Mouse (Mus musculus): ENCODE data around the gene Eps8. TPM values are rescaled to one million over a fixed set of nuclear protein-coding genes. Genes with fewer than 3 reads are reported as not detected.

The Eps8 gene
- polyA plus RNA-seq, 1 experiment, result 5.6 TPM

DNA sequence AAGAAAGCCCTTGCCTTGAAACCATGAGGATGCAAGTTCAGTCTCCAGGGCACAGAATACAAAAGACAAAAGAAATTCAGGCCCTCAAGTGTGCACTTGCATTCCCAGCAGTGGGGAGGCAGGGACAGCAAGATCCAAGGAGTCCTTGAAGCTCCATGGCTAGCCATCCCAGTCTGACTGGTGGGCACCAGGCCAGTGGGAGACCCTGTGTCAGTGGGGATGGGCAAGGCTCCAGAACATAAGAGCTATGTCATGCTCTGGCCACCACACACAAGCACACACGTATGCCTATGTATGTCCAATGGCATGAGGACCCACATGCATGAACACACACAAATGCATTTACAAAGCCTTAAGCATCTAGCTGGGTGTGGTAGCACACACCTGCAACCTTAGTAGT lies 13.0 kb downstream of the Eps8 start:
- DNase-seq (ENCODE audit: low read depth in 1 of 2, low spot score in 2 of 2), result no peak
- WGBS, result 81% methylated on average over 1 of the region's 1 CpGs
- no peaks in the 10 kb centered on the region for H3K27me3 ChIP-seq (ENCODE audit: control insufficient read depth, insufficient read depth, low read length)
- H3K36me3 ChIP-seq (ENCODE audit: control insufficient read depth, insufficient read depth, low read length), result no peaks in the 10 kb centered on the region
- H3K4me3 ChIP-seq (ENCODE audit: extremely low read depth, insufficient read depth, insufficient read length), result no peak overlapping the region
- no peaks in the 10 kb centered on the region; the same call in 1 of the 2 replicates for H3K4me1 ChIP-seq (ENCODE audit: control insufficient read depth, insufficient read depth, insufficient read length)
- TF ChIP-seq POLR2A (IDR thresholded peaks at IDR 0.05; ENCODE audit: low read depth, low read length), result no peak
- TF ChIP-seq CTCF (IDR thresholded peaks at IDR 0.05; ENCODE audit: extremely low read depth, insufficient read depth, insufficient read length, insufficient replicate concordance), result no peak
- H3K27ac ChIP-seq (ENCODE audit: insufficient read depth, low read length), result no peak overlapping the region

DNA sequence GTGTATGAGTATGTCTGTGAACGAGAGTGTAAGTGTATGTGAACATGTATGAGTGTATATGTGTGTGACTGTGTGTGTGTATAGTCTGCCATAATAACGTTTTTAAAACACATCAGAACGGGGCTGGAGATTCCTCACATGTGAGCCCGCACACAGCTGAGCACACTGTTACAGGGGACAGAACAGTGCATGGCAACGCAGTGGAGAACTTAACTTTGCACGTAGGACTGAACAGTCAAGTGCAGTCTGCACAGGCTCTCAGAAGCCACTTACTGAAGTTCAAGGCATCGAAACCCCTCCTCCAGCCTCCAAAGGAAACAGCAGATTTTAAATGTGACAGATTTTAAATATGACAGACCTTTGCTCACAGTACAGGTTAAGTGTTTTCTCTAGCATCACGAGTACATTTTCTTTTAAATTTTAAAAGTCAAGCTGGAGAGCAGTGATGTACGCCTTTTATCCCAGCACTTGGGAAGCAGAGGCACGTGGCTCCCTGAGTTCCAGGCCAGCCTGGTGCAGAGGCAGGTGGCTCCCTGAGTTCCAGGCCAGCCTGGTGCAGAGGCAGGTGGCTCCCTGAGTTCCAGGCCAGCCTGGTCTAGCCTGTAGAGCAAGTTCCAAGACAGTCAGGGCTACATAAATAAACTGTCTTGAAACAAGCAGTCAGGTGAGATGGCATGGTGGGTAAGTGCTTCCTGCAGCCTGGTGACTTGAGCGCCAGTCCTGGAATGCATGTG lies 15.7 kb downstream of the Eps8 start:
- DNase-seq (ENCODE audit: low read depth in 1 of 2, low spot score in 2 of 2), result no peak
- WGBS, result 86% methylated on average over 11 of the region's 11 CpGs

DNA sequence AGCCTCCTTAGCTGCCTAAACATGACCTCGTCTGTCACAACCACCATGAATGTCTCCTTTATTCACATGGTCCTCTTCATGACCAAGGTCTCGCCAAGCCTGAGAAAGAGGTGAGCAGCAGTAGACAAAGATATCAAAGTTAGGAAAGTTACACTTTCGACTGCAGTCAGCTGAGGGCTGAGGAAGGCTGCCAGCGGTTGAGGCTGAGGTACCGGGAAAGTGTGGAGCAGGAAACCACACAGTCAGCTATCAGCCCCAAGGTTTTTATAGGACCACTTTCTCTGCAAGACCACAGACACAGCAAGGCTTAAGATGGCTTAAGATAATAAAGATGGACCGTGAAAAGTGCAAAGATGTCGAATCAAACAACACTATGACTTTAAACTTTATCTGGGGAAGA lies 17.2 kb downstream of the Eps8 start:
- Histone ChIP-seq H3K4me1 (ENCODE audit: control insufficient read depth, insufficient read depth, insufficient read length) (no peaks in the 10 kb centered on the region; the same call in 1 of the 2 replicates), H3K36me3 (ENCODE audit: control insufficient read depth, insufficient read depth, low read length) (no peaks in the 10 kb centered on the region), H3K27me3 (ENCODE audit: control insufficient read depth, insufficient read depth, low read length) (no peaks in the 10 kb centered on the region), H3K27ac (ENCODE audit: insufficient read depth, low read length) (no peak overlapping the region), H3K4me3 (ENCODE audit: extremely low read depth, insufficient read depth, insufficient read length) (no peak overlapping the region)
- DNase-seq (ENCODE audit: low read depth in 1 of 2, low spot score in 2 of 2), result no peak
- WGBS, result 9% methylated on average over 7 of the region's 7 CpGs
- TF ChIP-seq CTCF (IDR thresholded peaks at IDR 0.05; ENCODE audit: extremely low read depth, insufficient read depth, insufficient read length, insufficient replicate concordance), result no peak
- TF ChIP-seq POLR2A (IDR thresholded peaks at IDR 0.05; ENCODE audit: low read depth, low read length), result no peak

More for the DNA sequence above, 15.7 kb downstream of the Eps8 start:
- Histone ChIP-seq H3K4me1 (ENCODE audit: control insufficient read depth, insufficient read depth, insufficient read length) (no peaks in the 10 kb centered on the region; the same call in 1 of the 2 replicates), H3K4me3 (ENCODE audit: extremely low read depth, insufficient read depth, insufficient read length) (no peak overlapping the region), H3K36me3 (ENCODE audit: control insufficient read depth, insufficient read depth, low read length) (no peaks in the 10 kb centered on the region), H3K27me3 (ENCODE audit: control insufficient read depth, insufficient read depth, low read length) (no peaks in the 10 kb centered on the region), H3K27ac (ENCODE audit: insufficient read depth, low read length) (no peak overlapping the region)
- no peak for TF ChIP-seq POLR2A (IDR thresholded peaks at IDR 0.05; ENCODE audit: low read depth, low read length)
- no peak for TF ChIP-seq CTCF (IDR thresholded peaks at IDR 0.05; ENCODE audit: extremely low read depth, insufficient read depth, insufficient read length, insufficient replicate concordance)

DNA sequence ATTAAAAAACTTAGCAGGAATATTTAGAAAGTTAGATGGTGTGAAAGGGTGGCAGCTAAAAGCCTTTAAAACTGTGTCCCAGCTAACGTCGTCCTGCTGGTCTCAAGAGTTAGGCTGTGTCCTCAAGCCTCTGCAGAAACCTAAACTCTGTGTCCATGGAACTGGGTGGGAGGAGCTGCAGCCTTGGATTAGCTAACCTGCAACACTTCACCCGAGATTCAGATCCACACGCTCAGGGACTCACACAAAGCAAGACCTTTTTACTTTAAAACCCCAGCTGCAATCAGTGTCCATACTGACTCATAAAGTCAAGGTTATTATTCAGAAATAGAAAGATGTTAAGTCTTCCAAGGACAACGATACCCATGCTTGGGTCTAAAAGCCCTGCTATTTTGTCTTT lies 18.5 kb downstream of the Eps8 start:
- DNase-seq (ENCODE audit: low read depth in 1 of 2, low spot score in 2 of 2), result no peak
- 84% methylated on average over 5 of the region's 5 CpGs for WGBS
- H3K27ac ChIP-seq (ENCODE audit: insufficient read depth, low read length), result no peak overlapping the region
- H3K4me1 ChIP-seq (ENCODE audit: control insufficient read depth, insufficient read depth, insufficient read length), result no peaks in the 10 kb centered on the region; the same call in 1 of the 2 replicates
- H3K36me3 ChIP-seq (ENCODE audit: control insufficient read depth, insufficient read depth, low read length), result no peaks in the 10 kb centered on the region
- H3K4me3 ChIP-seq (ENCODE audit: extremely low read depth, insufficient read depth, insufficient read length), result no peak overlapping the region
- TF ChIP-seq POLR2A (IDR thresholded peaks at IDR 0.05; ENCODE audit: low read depth, low read length) (no peak), CTCF (IDR thresholded peaks at IDR 0.05; ENCODE audit: extremely low read depth, insufficient read depth, insufficient read length, insufficient replicate concordance) (no peak)
- H3K27me3 ChIP-seq (ENCODE audit: control insufficient read depth, insufficient read depth, low read length), result no peaks in the 10 kb centered on the region

DNA sequence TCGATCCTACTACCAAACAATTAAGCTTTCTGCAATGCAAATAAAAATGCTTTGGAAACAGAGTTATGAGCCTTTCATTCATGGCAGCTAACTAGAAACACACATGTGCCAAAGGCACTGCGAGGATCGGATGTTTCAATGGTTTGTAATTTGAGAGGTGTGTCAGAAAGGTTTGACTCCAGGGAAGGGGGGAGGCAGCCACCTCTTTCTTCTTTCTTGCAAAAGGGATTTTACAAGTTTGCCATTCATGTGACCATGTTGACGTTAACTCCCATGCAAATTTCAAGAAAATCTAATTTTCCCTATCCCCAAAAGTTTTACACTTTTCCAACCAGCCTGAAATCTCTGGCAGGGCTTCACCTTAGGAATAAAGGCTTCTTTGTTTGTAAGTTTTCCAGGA lies 21.1 kb downstream of the Eps8 start:
- TF ChIP-seq CTCF (IDR thresholded peaks at IDR 0.05; ENCODE audit: extremely low read depth, insufficient read depth, insufficient read length, insufficient replicate concordance) (no peak), POLR2A (IDR thresholded peaks at IDR 0.05; ENCODE audit: low read depth, low read length) (no peak)
- H3K36me3 ChIP-seq (ENCODE audit: control insufficient read depth, insufficient read depth, low read length), result no peaks in the 10 kb centered on the region
- 90% methylated on average over 4 of the region's 4 CpGs for WGBS
- H3K4me1 ChIP-seq (ENCODE audit: control insufficient read depth, insufficient read depth, insufficient read length), result no peaks in the 10 kb centered on the region; the same call in 1 of the 2 replicates
- H3K27me3 ChIP-seq (ENCODE audit: control insufficient read depth, insufficient read depth, low read length), result no peaks in the 10 kb centered on the region
- no peak overlapping the region for H3K27ac ChIP-seq (ENCODE audit: insufficient read depth, low read length)
- no peak for DNase-seq (ENCODE audit: low read depth in 1 of 2, low spot score in 2 of 2)
- H3K4me3 ChIP-seq (ENCODE audit: extremely low read depth, insufficient read depth, insufficient read length), result no peak overlapping the region

DNA sequence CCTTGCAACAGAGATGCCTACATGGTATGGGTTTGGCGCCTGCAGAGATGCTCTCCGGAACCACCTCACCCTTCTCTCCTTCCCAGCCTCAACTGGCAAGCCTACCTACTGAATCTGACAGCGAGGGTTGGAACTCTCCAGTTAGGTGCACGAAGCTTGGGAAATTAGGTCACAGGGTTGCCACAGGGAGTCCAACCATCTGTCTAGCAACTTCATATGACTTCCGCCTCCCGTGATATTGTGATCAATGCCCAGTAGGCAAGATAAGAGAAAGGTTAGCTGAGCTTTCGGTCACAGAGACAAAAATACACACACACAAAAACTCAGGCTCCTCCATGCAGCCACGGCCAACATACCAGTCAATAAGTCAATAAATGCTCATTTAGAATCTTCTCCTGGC lies 21.6 kb downstream of the Eps8 start:
- H3K27me3 ChIP-seq (ENCODE audit: control insufficient read depth, insufficient read depth, low read length), result no peaks in the 10 kb centered on the region
- no peak for TF ChIP-seq CTCF (IDR thresholded peaks at IDR 0.05; ENCODE audit: extremely low read depth, insufficient read depth, insufficient read length, insufficient replicate concordance)
- TF ChIP-seq POLR2A (IDR thresholded peaks at IDR 0.05; ENCODE audit: low read depth, low read length), result no peak
- no peak for DNase-seq (ENCODE audit: low read depth in 1 of 2, low spot score in 2 of 2)
- H3K27ac ChIP-seq (ENCODE audit: insufficient read depth, low read length), result no peak overlapping the region
- WGBS, result 90% methylated on average over 8 of the region's 8 CpGs
- H3K4me3 ChIP-seq (ENCODE audit: extremely low read depth, insufficient read depth, insufficient read length), result no peak overlapping the region
- H3K36me3 ChIP-seq (ENCODE audit: control insufficient read depth, insufficient read depth, low read length), result no peaks in the 10 kb centered on the region
- no peaks in the 10 kb centered on the region; the same call in 1 of the 2 replicates for H3K4me1 ChIP-seq (ENCODE audit: control insufficient read depth, insufficient read depth, insufficient read length)

DNA sequence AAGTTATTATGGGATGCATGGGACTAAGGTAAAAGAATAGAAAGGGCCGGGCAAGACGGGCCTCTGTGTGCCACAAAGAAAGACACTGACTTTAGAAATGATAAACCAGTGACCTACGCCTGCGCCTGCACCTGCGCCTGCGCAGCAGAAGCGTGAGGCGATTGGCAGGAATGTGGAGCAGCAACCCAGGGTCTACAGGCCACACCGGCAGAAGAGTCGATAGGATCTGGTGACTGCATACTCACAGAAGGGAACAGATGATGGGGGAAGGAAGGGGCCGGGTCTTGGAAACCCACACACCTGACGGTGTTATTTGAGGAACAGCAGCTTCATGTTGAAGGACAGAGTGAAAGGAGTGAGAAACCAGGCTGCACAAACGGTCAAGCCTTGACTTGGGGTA lies 24.3 kb downstream of the Eps8 start:
- WGBS, result 64% methylated on average over 13 of the region's 13 CpGs
- H3K4me1 ChIP-seq (ENCODE audit: control insufficient read depth, insufficient read depth, insufficient read length), result no peaks in the 10 kb centered on the region
- DNase-seq (ENCODE audit: low read depth in 1 of 2, low spot score in 2 of 2), result no peak
- no peaks in the 10 kb centered on the region for H3K27me3 ChIP-seq (ENCODE audit: control insufficient read depth, insufficient read depth, low read length)
- H3K4me3 ChIP-seq (ENCODE audit: extremely low read depth, insufficient read depth, insufficient read length), result no peak overlapping the region
- no peaks in the 10 kb centered on the region for H3K36me3 ChIP-seq (ENCODE audit: control insufficient read depth, insufficient read depth, low read length)
- H3K27ac ChIP-seq (ENCODE audit: insufficient read depth, low read length), result no peak overlapping the region
- TF ChIP-seq CTCF (IDR thresholded peaks at IDR 0.05; ENCODE audit: extremely low read depth, insufficient read depth, insufficient read length, insufficient replicate concordance), result no peak
- no peak for TF ChIP-seq POLR2A (IDR thresholded peaks at IDR 0.05; ENCODE audit: low read depth, low read length)
